Mouse (Mus musculus): ENCODE data around the gene Necap2.

DNA sequence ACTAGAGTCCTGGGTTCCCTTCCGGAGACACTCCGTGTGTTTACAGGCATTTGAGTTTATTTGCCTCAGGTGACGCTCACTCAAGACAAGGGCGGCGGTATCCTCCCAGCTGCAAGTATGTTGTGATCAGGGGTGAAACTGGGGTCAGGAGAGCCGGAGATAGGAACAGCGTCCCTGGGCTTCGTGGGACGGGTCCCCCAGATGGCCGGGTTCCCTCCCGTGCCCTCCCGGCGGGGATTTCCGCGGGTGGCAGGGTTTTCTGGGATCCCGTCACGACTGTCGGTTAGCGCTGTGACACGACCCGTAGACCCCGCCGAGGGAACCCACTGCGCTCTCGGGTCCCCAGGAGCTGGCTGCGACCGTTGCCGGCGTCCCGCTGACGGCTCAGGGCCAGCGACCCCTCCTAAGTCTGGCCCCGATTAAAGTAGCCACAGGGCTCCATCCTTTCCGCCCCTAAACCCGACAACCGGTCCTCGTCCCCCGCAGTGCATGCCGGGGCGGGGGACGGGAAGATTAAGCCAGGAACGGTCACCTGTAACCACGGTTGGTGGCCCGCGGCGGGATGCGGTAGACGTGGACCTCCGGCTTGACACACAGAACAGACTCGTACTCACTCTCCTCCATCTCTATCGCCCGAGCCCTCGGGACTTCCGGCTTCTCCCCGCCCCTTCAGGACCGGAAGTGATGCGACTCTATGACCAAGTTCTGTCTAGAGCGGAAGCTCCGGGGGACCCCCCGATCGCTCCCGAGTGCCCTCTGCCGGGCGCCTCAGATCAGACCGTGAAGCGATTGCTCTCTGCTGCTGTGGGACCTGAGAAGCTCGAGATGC, at the start of gene Necap2:
- TF ChIP-seq CTCF (IDR thresholded peaks at IDR 0.05; ENCODE audit: borderline replicate concordance, insufficient read depth, low read length) (no peak), POLR2A (IDR thresholded peaks at IDR 0.05; ENCODE audit: low read depth, low read length) (peak; percentile 97)
